Mouse (Mus musculus) midbrain, embryonic 16.5 days (tissue): Measurements from ENCODE around the gene Pygb. TPM values are rescaled to one million over a fixed set of nuclear protein-coding genes. Genes with fewer than 3 reads are reported as not detected.

Experiments used
- ATAC-seq: fragments of 200-750 bp; cut with Nextera tagmentation; 2 replicates; pipeline ENCODE4 v1.8.0; 2017; ENCODE audit warnings: moderate TSS enrichment
- H3K27ac ChIP-seq: fragments of 300-500 bp; sonication (generic); 2 replicates; pipeline ENCODE4 v1.5.1; 2014; ENCODE audit warnings: mild to moderate bottlenecking, low read length, mixed read lengths
- H3K27me3 ChIP-seq: fragments of 300-500 bp; sonication (generic); 2 replicates; pipeline ENCODE4 v1.6.1; 2014; ENCODE audit warnings: low read depth, low read length, mixed read lengths; ENCODE audit not compliant: control insufficient read depth, insufficient read depth
- H3K36me3 ChIP-seq: fragments of 300-500 bp; sonication (generic); 2 replicates; pipeline ENCODE4 v1.6.1; 2014; ENCODE audit warnings: mild to moderate bottlenecking, low read length, moderate library complexity, mixed read lengths; ENCODE audit not compliant: control insufficient read depth, insufficient read depth
- H3K4me1 ChIP-seq: fragments of 300-500 bp; sonication (generic); 2 replicates; pipeline ENCODE4 v1.6.1; 2014; ENCODE audit warnings: mild to moderate bottlenecking, low read length, mixed read lengths; ENCODE audit not compliant: control insufficient read depth, insufficient read depth
- H3K4me2 ChIP-seq: fragments of 300-500 bp; sonication (generic); 2 replicates; pipeline ENCODE4 v1.6.1; 2014; ENCODE audit warnings: mild to moderate bottlenecking, low read length, mixed read lengths
- H3K4me3 ChIP-seq: fragments of 300-500 bp; sonication (generic); 2 replicates; pipeline ENCODE4 v1.5.1; 2014; ENCODE audit warnings: low read depth, mild to moderate bottlenecking, low read length, moderate library complexity, mixed read lengths
- H3K9ac ChIP-seq: fragments of 300-500 bp; sonication (generic); 2 replicates; pipeline ENCODE4 v1.6.1; 2014; ENCODE audit warnings: low read depth, low read length, mixed read lengths
- H3K9me3 ChIP-seq: fragments of 300-500 bp; sonication (generic); replicated peaks from 2 replicates; pipeline ENCODE4 v1.6.1; 2014; ENCODE audit warnings: mild to moderate bottlenecking, low read length, mixed read lengths; ENCODE audit not compliant: control insufficient read depth, poor library complexity, severe bottlenecking
- WGBS: fragments of 180-500 bp; shearing (Covaris S2); extraction: QIAGEN DNeasy Blood & Tissue Kit; methylation state at CpG from one replicate; pipeline ENCODE4 v1.1.7; 2014; 5-methylcytosine and 5-hydroxymethylcytosine counted together
- polyA plus RNA-seq: library from polyadenylated mRNA; unstranded; fragments of >200 nt; fragmentation: Nextera tagmentation; extraction: Ambion mirVana; gene quantifications from 2 replicates; pipeline ENCODE4 v1.2.1, GENCODE M21; 2015

Gene Pygb
- polyA plus RNA-seq: 108 and 133 TPM in 2 replicates

GRCm38 (mm10) chr2:150786251-150787180, at the start of gene Pygb:
TSS of gene Pygb (plus strand) at chr2:150786735.
- WGBS: 3% methylated on average over 56 of the region's 58 CpGs

GRCm38 (mm10) chr2:150737881-150738280, 48.7 kb upstream of the Pygb start:
- no peak overlapping the region for H3K4me3 ChIP-seq
- H3K4me2 ChIP-seq: no peak overlapping the region
- H3K36me3 ChIP-seq: no peaks in the 10 kb centered on the region
- ATAC-seq: no peak
- H3K9ac ChIP-seq: no peak overlapping the region
- H3K9me3 ChIP-seq: no peaks in the 10 kb centered on the region
- no peaks in the 10 kb centered on the region; the same call in 1 of the 2 replicates for H3K27me3 ChIP-seq
- no peak overlapping the region for H3K27ac ChIP-seq
- 85% methylated on average over 9 of the region's 9 CpGs for WGBS
- no peaks in the 10 kb centered on the region for H3K4me1 ChIP-seq

More at GRCm38 (mm10) chr2:150786251-150787180, at the start of gene Pygb:
- H3K4me3 ChIP-seq: peak within 1 kb of the TSS; percentile 87
- H3K27me3 ChIP-seq: no peaks in the 10 kb centered on the region
- peaks cover 23% of the 10 kb centered on the region for H3K4me1 ChIP-seq
- peak; percentile 98 for ATAC-seq
- H3K27ac ChIP-seq: peak within 1 kb of the TSS; percentile 82
- no peaks in the 10 kb centered on the region for H3K36me3 ChIP-seq
- no peaks in the 10 kb centered on the region for H3K9me3 ChIP-seq
- H3K4me2 ChIP-seq: peak within 1 kb of the TSS; percentile 84
- H3K9ac ChIP-seq: peak within 1 kb of the TSS; percentile 84

GRCm38 (mm10) chr2:150740145-150740841, 46.2 kb upstream of the Pygb start:
- Histone ChIP-seq H3K9me3 (no peaks in the 10 kb centered on the region), H3K27ac (no peak overlapping the region), H3K4me1 (no peaks in the 10 kb centered on the region), H3K9ac (no peak overlapping the region), H3K4me2 (no peak overlapping the region), H3K27me3 (no peaks in the 10 kb centered on the region; the same call in 1 of the 2 replicates), H3K36me3 (no peaks in the 10 kb centered on the region), H3K4me3 (no peak overlapping the region)
- 74% methylated on average over 10 of the region's 10 CpGs for WGBS
- no peak for ATAC-seq

GRCm38 (mm10) chr2:150741405-150741804, 45.1 kb upstream of the Pygb start:
- no peak overlapping the region for H3K9ac ChIP-seq
- no peak overlapping the region for H3K4me3 ChIP-seq
- no peaks in the 10 kb centered on the region for H3K4me1 ChIP-seq
- ATAC-seq: 0 out of 2 replicates have a peak, but pooled peaks have one; percentile 56
- no peaks in the 10 kb centered on the region for H3K9me3 ChIP-seq
- no peak overlapping the region for H3K27ac ChIP-seq
- H3K4me2 ChIP-seq: no peak overlapping the region
- WGBS: 62% methylated on average over 4 of the region's 4 CpGs
- H3K36me3 ChIP-seq: no peaks in the 10 kb centered on the region
- H3K27me3 ChIP-seq: no peaks in the 10 kb centered on the region; the same call in 1 of the 2 replicates

- H3K27me3 ChIP-seq: no peaks in the 10 kb centered on the region; the same call in 1 of the 2 replicates
- H3K27ac ChIP-seq: no peak overlapping the region
- no peak overlapping the region for H3K4me3 ChIP-seq
- WGBS: 78% methylated on average over 7 of the region's 7 CpGs
- no peak overlapping the region for H3K9ac ChIP-seq
- no peak for ATAC-seq
- no peaks in the 10 kb centered on the region for H3K36me3 ChIP-seq
- no peaks in the 10 kb centered on the region for H3K9me3 ChIP-seq
- no peak overlapping the region for H3K4me2 ChIP-seq
- peaks cover 5% of the 10 kb centered on the region for H3K4me1 ChIP-seq
Measured at GRCm38 (mm10) chr2:150745016-150745415, 41.5 kb upstream of the Pygb start.

- WGBS: under 1% methylated on average over 30 of the region's 30 CpGs
- peak within 1 kb of the TSS; percentile 84 for H3K9ac ChIP-seq
- peak within 1 kb of the TSS; percentile 70 for H3K4me3 ChIP-seq
- H3K27me3 ChIP-seq: no peaks in the 10 kb centered on the region; the same call in 1 of the 2 replicates
- H3K36me3 ChIP-seq: peaks cover 8% of the 10 kb centered on the region; the same call in 1 of the 2 replicates
- peak within 1 kb of the TSS; percentile 84 for H3K27ac ChIP-seq
- no peaks in the 10 kb centered on the region for H3K9me3 ChIP-seq
- H3K4me1 ChIP-seq: peaks cover 11% of the 10 kb centered on the region
- peak; percentile 98 for ATAC-seq
- peak within 1 kb of the TSS; percentile 73 for H3K4me2 ChIP-seq
Measured at GRCm38 (mm10) chr2:150748854-150749253, 37.7 kb upstream of the Pygb start, which contains the start of gene Entpd6. TSS of gene Entpd6 (plus strand) at chr2:150749042.

- Histone ChIP-seq H3K4me3 (peak overlapping the region; percentile 70), H3K4me1 (peaks cover 11% of the 10 kb centered on the region), H3K36me3 (peaks cover 8% of the 10 kb centered on the region; the same call in 1 of the 2 replicates), H3K27ac (peak overlapping the region; percentile 84), H3K27me3 (no peaks in the 10 kb centered on the region; the same call in 1 of the 2 replicates), H3K9ac (peak overlapping the region; percentile 84), H3K9me3 (no peaks in the 10 kb centered on the region), H3K4me2 (peak overlapping the region; percentile 73)
- WGBS: under 1% methylated on average over 24 of the region's 24 CpGs
- peak; percentile 91 for ATAC-seq
Measured at GRCm38 (mm10) chr2:150749283-150749682, 37.3 kb upstream of the Pygb start.

- peaks cover 12% of the 10 kb centered on the region for H3K36me3 ChIP-seq
- H3K4me3 ChIP-seq: peak overlapping the region; percentile 70
- H3K4me1 ChIP-seq: peaks cover 11% of the 10 kb centered on the region
- no peaks in the 10 kb centered on the region for H3K9me3 ChIP-seq
- 80% methylated on average over 13 of the region's 13 CpGs for WGBS
- H3K27ac ChIP-seq: no peak overlapping the region
- no peaks in the 10 kb centered on the region; the same call in 1 of the 2 replicates for H3K27me3 ChIP-seq
- ATAC-seq: no peak
- H3K9ac ChIP-seq: peak overlapping the region; percentile 84
- peak overlapping the region; percentile 73 for H3K4me2 ChIP-seq
Measured at GRCm38 (mm10) chr2:150750129-150750979, 36.2 kb upstream of the Pygb start.
